Mouse (Mus musculus) fat pad, adult 2 months (tissue): ENCODE data around the gene Gxylt2.

Experiments
- DNase-seq: peaks from one replicate; pipeline ENCODE4 v3.0.0-alpha.2; 2011; ENCODE audit warnings: low read depth, low spot score; ENCODE audit errors: extremely low read depth

Gxylt2 gene

DNA sequence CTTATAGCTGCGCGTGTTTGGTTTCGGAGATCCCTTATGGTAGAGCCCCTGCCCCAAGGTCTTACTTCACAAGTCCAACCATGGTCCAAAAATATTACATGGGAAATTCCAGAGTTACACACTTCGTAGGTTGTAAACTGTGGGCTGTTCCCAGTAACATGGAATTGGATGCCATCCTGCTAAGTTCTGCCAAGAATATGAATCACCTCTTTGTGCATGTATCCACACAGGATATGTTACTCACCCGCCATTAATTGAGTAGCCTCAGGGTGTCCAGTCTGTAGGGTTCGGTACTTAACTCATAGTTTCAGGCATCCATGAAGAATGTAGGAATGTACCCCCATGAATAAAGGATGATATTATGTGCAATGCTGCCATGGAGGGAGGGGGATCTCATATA, 94.8 kb downstream of the Gxylt2 start:
- peak; percentile 88 for DNase-seq

- no peak for DNase-seq
Observed at GRCm38 (mm10) chr6:100799766-100800165, 95.2 kb downstream of the Gxylt2 start.

DNA sequence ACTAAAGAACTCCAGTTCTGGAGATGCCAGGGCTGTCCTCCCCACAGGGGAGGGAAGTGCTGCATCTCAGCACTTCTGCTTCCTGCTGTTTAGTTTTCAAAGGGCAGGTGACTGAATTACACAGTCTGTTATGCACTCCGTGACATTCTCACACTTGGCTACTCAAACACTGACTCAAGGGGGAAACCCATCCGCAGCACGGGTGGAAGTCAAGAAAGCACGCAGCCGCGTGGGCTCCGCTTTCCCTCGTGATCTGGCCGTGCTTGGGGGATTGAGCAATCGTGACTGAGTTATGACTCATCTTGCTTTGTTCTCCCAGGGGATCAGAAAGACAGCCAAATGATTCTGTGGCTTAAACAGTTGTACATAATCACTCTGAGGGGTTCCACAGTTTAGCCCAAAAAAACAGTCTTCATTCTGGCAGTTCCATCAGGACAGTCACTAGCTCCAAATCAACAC, 96.0 kb downstream of the Gxylt2 start:
- DNase-seq = no peak

DNA sequence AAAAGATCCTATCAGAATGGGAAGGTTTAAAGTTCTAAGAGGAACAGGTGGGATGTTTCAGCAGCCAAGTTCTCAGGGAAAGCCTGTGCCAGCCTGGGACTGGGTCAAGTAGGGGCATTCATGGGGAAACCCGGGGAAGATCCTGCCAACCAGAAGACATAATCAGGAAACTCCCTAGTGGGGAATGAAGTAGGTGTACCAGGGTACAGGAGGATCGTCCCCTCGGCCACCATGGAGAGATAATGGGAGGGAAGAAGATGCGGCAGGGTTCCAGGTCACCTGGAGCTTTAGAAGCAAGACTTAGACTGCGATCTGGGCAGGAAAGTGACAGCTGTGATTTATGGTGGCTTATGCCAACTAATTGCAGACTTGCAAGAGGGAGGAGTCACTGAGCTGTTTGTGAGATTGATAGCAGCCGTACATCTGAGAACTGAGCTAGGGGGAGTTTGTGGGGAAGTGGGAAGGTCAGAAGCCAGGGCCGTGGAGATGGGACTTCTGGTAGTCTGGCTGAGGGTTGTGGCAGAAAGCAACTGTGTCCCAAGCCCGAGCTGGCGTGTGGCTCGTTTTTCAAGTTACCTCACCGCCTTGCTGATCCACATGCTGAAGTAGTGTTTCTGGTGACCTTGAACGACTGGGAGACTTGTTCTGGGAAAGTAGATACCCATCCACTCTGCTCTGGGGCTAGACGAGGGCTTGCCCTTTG, 98.0 kb downstream of the Gxylt2 start:
- DNase-seq = peak; percentile 46

- no peak for DNase-seq
Observed at GRCm38 (mm10) chr6:100803250-100803649, 98.7 kb downstream of the Gxylt2 start.

DNA sequence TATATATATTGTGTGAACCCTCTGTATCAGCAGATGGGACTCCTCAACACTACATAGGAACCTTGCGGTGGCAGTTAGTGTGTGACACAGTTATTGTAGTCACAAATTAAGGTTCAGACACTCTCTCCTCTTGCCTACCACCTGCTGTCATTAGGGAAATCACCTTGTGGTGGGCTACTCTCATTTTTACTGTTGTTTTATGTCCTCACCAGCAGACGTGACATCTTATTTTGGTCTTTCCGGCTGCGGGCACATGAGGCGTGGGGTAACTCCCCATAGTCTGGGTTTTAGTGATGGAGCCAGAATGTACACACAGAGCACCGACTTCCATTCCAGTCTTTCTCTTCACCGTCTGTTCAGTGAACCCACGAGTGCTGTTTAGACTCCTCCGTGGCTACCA, 102.7 kb downstream of the Gxylt2 start:
- no peak for DNase-seq

DNA sequence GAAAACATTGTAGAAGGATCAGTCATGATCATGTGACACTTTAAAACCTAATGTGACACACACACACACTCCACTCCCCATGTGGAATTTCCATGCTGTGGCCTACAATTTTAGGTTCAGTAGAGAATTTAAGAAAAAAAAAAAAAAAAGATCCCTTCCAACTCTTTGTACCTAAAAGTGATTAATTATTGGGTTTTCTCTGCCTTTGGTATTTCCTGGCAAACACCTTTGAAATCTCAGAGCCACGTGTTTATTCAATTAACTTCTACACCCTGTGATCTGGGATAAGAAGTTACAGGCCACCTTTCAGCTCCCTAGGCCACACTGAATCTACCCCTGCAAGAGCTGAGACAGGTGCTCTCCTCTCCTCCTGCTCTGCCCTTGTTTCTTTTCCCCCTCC, 103.2 kb downstream of the Gxylt2 start:
- DNase-seq = no peak

GRCm38 (mm10) chr6:100808221-100808778, 103.8 kb downstream of the Gxylt2 start:
- DNase-seq = no peak

DNA sequence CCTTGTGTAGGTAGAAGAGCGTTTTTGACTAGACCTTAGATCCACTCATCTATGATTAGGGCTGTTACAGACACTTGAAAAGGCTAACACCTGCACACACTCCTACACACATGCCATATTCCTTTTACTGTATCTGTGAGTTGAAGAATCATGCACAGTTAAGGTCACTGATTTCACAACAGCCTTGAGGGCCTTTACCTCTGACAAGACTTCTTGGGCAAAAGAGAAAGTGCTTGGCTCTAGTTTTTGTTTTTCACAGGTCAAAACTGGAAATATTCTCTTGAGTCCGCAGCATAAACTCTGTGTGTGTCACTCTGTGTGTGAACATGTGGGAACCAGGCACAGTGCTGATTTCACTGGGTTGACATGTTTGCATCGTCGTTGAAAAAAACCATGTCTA, 105.6 kb downstream of the Gxylt2 start:
- DNase-seq = peak; percentile 79

DNA sequence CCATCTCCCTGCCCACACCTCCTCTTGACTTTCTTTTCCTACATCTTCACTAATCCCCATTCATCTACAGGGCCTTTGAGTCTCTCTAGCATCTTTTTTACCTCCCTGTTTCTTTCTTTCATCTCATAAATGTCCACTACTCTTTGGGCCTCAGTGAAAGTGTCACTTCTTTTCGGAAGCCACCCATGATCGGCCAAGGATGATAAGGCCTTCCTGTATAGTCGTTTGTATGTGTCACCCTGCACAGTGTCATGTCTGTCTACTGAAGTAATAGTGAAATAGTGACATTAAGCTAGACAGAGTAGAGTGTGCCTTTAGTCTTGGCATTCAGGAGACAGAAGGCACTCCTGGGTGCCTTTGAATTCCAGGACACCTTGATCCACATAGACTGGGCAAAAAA, 107.2 kb downstream of the Gxylt2 start:
- no peak for DNase-seq

DNA sequence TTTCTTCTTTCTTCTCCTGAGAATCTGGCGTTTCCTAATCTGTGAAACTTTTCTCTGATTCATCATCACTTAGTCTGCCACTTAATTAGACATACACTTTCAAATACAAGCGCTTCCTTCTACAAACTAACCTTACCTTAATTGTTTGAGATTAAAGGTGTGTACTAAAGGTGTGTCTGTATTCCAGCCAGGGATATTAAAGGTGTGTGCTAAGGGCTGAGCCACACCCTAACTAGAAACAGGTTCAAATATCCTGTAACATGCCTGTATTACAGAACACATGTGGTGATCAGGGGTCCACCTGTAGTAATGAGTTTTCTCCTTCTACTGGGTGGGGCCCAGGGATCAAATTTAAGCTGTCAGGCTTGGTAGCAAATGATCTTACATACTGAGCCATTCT, 116.8 kb downstream of the Gxylt2 start:
- DNase-seq = no peak

GRCm38 (mm10) chr6:100823356-100823755, 118.8 kb downstream of the Gxylt2 start:
- DNase-seq = no peak

GRCm38 (mm10) chr6:100824381-100824965, 119.9 kb downstream of the Gxylt2 start:
- DNase-seq = no peak

- DNase-seq = peak; percentile 37
Observed at GRCm38 (mm10) chr6:100826046-100826445, 121.5 kb downstream of the Gxylt2 start.

GRCm38 (mm10) chr6:100828565-100828964, 124.0 kb downstream of the Gxylt2 start:
- DNase-seq = no peak

GRCm38 (mm10) chr6:100829770-100830169, 125.2 kb downstream of the Gxylt2 start:
- no peak for DNase-seq

- DNase-seq = no peak
Observed at GRCm38 (mm10) chr6:100831188-100831587, 126.7 kb downstream of the Gxylt2 start.

GRCm38 (mm10) chr6:100831751-100832150, 127.2 kb downstream of the Gxylt2 start:
- no peak for DNase-seq

DNA sequence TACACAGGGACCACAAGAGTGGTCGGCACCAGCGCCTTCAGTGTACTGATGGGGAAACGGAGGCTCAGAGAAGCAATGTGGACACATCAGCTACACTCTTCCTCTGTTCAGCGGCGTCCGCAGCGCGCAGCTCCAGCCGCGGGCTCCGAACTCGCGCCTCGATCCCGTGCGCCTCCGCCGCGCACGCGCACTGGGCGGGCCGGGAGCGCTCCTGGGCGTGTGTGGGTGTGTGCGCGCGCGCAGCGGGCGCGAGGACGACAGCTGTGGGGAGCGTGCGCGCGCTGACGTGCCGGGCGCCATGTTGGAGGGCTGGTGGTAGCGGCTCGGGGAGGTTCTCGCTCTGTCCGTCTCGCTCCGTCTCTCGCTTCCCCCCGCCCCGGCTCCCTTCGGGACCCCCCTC, 128.8 kb downstream of the Gxylt2 start, which contains the start of gene Ppp4r2:
TSS of gene Ppp4r2 (plus strand) at position 268 of the 400 bp plus-strand sequence.
- DNase-seq = no peak

DNA sequence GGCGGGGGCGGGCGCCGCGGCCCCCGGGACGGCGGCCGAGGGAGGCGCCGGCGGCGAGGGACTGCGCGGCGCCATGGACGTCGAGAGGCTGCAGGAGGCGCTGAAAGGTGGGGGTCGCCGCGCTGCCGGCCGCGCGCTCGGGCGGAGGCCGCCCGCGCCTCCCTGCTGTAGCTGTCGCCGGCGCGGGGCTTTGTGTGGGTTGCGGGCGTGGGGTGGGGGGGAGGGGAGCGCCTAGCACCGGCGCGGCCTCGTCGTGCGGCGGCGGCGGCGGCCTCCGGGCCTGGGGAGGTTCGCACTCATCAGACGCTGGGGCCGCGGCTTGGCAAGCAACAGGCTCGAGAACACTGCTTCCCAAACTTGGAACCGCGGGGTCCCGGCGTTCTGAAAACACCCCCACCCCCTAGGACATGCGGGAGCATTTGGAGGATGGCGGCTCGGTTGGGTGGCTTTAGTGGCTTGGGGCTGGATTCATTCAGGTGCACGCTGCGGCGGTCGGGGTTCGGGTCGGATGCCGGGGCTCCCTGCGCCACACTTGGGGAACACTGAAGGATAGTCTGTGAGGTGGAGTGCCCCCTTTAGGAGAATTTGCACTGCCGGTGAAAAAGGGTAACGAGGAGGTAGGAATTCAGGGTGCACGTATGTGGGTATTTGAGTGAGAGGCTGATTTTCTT, 129.4 kb downstream of the Gxylt2 start:
- DNase-seq = no peak

DNA sequence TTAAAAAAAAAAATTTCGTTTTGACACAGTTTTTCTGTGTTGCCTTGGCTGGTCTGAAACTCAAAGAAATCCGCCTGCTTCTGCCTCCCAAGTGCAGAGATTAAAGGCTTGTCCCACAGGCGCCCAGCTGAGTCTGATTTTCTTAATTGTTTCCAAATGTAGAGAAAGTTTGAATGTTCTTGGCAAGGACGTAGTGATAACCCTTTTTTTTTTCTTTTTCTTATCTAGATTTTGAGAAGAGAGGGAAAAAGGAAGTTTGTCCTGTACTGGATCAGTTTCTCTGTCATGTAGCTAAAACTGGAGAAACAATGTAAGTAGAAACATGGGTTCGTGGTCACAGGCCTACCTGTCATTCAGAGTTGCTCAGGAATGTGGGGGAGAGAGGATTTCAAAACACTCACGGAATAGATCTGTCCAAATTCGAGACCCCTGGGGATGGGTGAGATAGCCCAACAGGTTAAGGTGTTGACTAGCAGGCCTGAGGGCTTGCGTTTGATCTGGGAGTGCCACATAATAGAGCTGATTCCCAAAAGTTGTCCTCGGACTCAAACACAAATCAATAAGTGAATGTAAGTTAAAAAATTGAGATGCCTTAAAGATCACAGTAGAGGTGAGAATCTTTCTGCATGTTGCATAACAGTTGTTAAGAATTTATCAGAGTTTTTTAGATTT, 130.1 kb downstream of the Gxylt2 start:
- DNase-seq = no peak
